Mouse (Mus musculus) layer of hippocampus, postnatal 10 days (tissue): ENCODE results near the gene Spag5. TPM values are rescaled to one million over a fixed set of nuclear protein-coding genes. Genes with fewer than 3 reads are reported as not detected.
"Not testable (repeated sequence)": the region's sequence is repeated elsewhere in the genome, so short reads cannot be mapped to it uniquely, and the experiment has no call there.

Source experiments
- DNase-seq, 2 experiments: peaks; one replicate each; pipeline ENCODE4 v3.0.0; 2021; ENCODE audit warnings: low spot score in 2 of 2
- long read RNA-seq: library from polyadenylated mRNA; stranded (forward); transcript quantifications from one replicate; pipeline ENCODE4 v2.0.0, GENCODE M21; 2023
- total RNA-seq, 2 experiments: library from RNA; stranded (reverse); gene quantifications; 2 replicates each; pipeline ENCODE4 v1.2.3; 2021

Gene Spag5
- 1 to 10 TPM; 6.5 to 7.1 TPM for total RNA-seq
- long read RNA-seq, partial matches to known transcripts = 3 of 4 reads
- long read RNA-seq, other reads (novel, unspliced or antisense) = 1 of 4 reads

DNA sequence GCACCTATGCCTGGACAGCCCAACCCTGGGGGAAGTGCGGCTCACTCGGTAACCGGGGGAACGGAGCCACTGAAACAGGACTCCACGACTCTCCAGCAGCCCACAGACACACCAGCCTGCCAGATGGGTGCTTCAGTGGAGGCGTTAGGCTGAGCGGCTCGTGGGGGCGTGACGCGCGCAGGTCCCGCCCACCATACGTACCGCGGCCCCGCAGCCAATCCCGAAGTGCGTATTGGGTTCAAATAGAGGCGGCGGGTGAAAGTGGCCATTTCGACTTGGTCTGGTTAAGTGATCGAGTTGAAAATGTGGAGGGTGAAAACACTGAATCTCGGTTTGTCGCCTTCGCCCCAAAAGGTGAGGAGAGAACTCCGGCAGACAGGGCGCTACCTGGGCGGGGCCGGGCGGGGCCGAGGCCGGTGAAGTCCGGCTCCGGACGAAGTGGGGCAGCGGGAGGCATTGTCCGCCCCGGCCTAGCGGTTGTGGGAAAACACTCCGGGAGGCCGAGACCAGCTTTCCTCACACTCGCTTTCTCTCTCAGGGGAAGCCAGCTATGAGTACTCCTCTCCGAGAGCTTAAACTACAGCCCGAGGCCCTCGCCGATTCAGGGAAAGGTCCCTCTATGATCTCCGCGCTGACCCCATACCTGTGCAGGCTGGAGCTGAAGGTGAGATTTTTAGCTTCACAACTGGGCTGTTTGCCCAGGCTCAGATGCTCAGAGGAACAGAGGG is at the start of gene Spag5:
Spag5 (plus strand) TSS at position 173 of the 728 bp plus-strand sequence.
- DNase-seq = peak; percentile 84 to 91

DNA sequence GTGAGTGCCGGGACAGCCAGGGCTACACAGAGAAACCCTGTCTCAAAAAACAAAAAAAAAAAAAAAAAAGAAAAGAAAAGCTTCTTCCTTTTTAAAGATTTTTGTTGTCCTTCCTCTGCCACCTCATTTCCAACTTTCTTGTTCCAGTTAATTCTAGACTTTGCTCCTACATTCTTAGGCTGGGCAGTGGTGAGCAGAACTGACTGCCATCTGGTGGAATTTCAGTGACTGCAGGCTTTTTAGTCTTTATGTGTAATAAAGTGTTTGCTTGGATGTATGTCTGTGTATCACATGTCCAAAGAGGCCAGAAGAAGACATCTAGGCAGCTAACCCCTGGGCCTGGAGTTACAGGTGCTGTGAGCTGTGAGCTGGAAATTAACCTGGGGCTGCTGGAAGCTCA is 44.7 kb upstream of the Spag5 start:
- no peak for DNase-seq

DNA sequence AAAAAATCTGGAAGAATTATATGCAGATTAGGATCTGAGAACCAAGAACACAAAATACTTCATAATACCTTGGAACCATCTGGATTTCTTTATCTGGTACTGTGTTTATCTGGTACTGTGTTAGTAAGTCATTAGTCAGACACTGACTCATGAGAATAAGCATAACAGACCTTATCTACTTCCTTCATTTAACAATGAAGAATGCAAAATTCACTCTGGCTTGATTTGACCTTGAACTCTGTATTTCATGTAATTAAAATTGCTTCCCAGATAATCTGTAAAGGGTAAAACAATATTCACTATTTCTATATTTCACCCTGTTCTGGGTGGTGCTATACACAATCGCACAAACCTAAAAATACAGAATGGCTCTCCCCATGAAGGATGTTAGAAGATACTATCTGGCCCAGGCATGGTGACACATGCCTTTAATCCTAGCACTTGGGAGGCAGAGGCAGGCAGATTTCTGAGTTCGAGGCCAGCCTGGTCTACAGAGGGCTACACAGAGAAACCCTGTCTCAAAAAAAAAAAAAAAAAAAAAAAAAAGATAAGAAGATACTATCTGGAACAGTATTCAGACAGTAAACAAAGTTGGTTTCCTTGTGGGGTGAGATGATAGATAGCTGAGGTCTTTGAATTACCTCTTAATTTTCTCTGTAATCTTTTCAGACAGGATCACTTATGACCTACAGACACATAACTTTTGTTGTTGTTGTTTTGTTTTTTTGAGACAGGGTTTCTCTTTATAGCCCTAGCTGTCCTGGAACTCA is 40.7 kb upstream of the Spag5 start:
- DNase-seq = no peak

DNA sequence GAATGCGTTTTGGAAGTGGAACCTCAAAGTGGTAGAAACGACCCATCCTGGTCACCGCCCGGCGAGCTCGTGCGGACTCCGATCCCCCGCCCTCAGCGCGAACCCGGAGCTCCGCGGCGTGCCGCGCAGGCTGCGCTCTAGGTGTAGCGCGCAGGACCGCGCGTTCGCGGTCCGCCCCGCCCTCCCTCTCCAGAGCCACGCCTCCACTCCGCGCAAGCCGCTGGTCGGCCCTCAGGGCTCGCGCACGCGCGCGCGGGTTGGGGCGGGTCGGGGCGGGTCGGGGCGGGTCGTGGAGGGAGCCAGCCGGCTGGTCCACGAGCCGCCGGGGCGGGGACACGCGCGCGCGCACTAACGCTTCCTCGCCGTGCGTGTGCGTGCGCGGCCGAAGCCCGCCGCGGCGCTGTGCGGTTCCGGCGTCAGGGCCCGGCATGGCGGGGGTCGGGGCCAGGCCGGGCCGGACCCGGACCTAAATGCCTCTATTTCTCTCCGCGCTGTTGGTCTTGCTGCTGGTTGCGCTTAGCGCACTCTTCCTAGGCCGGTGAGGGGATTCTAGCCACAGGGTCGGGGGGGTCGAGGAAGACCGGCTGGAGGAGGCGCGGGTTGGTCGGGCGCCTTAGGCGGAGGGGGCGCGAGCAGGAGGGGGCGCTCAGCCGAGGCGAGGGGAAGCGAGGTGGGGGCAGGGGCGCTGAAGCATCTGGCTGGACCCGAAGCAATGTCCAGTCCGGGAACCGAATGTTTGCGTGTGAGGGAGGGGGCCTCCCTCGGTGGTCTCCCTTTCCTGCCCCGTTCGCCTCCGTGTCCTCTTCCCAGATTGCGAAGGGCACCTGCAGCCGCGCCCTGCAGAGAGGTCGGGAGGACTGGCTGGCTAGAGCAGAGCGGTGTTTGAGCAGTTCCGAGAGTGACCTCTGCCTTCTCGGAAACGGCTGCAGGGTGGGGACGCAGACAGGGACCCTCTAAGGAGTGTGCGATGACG is 39.7 kb upstream of the Spag5 start, which contains the start of gene 2610507B11Rik:
2610507B11Rik (plus strand) TSS at position 373 of the 973 bp plus-strand sequence.
- DNase-seq = peak; percentile 85 to 92

DNA sequence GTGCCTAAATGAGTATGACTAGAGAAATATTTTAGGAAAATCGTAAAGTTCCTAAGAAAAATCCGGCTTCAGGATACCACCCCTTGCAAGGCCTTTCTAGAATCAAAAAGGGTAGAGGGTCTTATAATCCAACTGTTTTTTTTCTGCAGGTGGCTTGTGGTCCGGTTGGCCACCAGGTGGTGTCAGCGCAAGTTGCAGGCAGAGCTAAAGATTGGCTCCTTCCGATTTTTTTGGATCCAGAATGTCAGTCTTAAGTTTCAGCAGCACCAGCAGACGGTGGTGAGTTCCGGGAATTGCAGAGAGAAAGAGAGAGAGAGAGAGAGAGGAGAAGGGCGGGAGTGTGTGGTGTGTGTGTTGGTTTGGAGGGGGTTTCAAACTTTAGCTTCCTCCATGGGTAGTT is 38.8 kb upstream of the Spag5 start:
- peak; percentile 33 to 53 for DNase-seq

DNA sequence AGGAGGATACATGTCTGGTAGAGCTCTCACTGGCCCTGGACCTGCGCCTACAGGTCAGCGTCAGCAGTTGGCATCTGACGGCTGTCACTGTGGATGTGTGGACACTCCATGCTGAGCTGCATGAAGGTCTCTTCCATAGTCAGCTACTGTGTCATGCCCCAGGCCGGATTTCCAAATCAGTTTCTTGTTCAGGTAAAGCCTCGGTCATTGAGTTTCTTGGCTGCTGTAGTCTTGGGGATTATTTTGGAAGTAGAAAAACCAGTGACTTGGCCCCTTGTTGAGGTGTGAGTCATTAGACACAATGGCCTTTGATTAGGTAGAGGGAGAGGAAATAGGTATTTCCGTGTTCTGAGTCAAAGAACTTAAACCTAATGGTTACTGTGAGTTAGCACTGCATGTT is 35.8 kb upstream of the Spag5 start:
- DNase-seq = no peak

DNA sequence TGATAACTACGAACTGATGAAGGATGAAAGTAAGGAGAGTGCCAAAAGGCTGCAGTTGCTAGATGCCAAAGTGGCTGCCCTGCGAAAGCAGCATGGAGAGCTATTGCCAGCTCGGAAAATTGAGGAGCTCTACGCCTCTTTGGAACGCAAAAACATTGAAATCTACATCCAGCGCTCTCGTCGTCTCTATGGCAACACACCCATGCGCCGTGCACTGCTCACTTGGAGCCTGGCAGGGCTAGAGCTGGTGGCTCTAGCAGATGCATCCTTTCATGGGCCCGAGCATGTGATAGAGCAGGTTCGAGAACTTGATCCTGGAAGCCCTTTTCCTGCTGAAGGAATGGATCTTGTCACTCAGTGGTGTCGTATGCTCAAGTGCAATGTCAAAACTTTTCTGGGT is 29.3 kb upstream of the Spag5 start:
- DNase-seq = peak; percentile 31 to 46

DNA sequence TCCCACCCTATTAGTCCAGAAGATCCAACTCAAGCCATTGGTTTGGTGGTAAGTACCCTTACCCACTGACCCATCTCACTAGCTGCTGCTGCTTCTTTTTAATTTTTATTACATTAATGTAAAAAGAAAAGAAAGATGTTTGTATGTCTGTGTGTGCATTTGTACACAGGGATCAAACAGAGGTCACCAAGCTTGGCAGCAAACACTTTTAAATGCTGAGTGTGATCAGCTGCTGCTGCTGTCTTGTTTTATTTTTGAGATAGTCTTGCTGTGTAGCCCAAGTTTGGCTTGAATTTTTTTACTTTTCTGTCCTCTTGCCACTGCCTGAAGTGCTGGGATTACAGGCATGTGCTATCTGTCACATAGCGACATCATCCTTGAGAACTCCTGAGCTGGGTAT is 25.7 kb upstream of the Spag5 start:
- DNase-seq = no peak

DNA sequence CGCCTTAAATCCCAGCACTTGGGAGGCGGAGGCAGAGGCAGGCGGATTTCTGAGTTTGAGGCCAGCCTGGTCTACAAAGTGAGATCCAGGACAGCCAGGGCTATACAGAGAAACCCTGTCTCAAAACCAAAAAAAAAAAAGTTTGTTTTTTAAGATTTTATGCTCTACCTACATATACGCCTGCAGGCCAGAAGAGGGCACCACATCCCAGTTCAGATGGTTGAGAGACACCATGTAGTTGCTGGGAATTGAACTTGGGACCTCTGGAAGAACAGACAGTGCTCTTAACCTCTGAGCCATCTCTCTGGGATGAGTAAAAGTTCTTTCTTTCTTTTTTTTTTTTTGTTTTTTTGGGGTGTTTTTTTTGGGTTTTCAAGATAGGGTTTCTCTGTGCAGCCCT is 25.2 kb upstream of the Spag5 start:
- DNase-seq = not testable (repeated sequence)

DNA sequence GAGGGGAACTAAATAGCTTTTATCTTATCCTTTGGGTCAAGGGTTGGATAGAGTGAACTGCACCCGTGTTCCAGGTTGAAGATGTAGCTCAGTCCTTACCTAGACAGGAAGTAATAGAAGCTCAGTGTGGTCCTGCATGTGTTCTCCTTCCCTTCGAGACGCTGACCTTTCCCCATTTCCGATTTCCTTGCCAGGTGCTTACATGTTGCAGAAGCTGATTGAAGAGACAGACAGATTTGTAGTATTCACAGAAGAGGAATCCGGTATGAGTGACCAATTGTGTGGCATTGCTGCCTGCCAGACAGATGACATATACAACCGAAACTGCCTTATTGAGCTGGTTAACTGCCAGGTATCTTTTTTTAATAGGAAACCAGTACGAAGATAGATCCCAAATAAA is 22.5 kb upstream of the Spag5 start:
- DNase-seq = no peak

DNA sequence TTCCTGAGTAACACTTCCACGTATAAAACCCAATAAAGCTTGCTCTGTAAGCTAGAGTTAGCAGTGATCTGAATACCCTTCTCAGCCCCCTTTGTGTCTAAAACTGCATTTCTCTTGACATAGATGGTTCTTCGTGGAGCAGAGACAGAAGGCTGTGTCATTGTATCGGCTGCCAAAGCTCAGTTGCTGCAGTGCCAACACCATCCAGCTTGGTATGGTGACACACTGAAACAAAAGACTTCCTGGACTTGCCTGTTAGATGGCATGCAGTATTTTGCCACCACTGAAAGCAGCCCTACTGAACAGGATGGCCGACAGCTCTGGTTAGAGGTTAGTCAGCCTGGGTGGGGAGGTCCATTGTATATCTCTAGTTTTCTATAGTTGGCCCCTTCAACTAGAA is 21.7 kb upstream of the Spag5 start:
- DNase-seq = peak in 1 of 2 experiments; percentile 41

DNA sequence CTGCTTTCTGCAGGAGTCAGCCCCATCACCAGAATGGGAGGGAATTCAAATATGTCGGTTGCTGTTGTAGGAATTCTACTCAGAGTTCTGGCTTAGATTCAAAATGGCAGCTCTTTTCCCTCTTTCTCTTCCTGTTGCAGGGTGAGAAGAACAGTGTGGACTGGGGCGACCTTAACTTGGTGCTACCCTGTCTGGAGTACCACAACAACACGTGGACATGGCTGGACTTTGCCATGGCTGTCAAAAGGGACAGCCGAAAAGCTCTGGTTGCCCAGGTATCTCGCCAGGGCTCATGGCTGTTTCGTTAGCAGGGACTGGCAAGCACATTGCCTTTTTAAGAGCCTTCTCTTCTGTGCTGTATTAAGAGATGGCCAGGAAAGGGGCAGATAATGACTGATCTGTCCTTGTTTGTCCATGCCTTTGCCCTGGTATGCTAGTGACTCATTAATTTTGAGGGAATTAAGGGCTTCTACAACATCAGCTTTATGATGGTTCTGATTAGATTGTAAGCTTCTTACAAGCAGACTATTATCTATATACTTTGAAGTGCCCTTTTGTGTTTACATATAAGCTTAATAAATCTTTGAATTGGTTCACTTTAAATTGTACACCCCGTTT is 12.1 kb upstream of the Spag5 start:
- no peak for DNase-seq

DNA sequence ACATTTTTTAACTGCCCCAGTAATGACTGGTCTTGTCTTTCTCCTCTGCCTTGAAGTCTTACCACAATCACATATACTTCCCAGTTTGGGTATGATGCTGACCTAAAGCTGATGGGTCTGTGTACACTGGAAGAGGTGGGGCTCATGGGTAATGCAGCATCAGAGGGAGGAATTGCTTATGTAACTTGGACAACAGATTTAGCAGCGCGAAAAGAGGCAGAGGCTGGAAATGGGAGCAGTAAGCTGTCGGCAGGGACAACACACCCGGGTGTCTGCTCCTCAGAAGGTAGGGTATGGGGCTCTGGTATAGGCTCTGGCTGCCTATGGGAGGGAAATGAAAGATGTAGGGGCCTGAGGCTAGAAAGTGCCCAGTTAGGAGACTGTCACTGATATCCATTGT is 10.7 kb upstream of the Spag5 start, which contains the start of gene BC030499:
BC030499 (plus strand) TSS at position 188 of the 400 bp plus-strand sequence.
- DNase-seq = no peak

DNA sequence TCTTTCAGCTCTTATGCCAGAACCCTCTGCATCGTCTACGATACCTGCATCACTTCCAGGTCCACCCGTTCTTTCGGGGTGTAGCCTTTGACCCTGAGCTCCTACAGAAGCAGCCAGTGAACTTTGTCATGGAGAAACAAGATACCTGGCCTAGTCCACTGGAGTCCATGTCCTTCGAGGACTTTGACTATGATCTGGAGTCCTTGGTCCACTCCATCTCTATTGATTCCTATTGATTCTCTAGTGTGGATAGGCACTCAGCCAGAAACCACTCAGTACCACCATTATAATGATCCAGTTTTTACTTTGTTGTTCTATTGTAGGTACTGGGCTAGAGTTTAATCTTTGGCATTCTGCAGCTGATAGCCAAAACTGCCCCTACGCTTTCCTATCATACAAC is 6.7 kb upstream of the Spag5 start:
- DNase-seq = no peak

DNA sequence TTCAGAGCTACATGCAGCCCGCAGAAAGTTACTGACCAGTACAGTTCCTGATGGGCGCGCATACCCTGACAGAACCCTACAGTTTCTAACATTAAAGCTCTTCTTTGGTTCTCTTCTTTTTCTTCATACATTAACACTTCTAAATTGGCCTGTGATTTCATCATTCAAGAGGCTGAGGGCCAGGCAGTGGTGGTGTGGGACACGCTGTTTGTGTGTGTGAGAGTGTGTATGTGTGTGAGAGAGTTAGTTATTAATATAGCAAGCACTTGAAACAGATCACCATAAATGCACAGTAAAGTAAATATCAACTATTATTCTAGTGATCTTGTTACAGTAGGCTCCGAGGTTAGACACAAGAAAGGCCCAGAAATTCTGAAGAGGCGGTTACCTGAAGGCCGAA is 412 bp upstream of the Spag5 start:
- DNase-seq = no peak

DNA sequence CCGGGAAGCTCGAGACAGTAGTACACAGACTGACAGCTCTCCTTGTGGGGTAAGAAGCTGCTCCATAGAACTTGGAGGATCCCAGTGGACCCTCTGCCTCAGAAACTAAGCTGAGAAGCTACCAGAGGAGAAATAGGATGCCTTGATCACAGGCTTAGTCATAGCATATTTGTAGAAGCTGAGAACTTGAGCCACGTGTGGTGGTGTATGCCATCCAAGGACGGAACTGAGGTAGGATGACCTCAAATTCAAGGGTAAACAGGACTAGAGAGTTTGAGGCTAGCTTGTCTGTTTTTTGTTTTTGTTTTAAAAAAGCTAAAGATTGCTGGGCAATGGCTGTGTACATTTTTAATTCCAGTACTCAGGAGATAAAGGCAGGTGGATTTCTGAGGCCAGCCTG is 3.9 kb downstream of the Spag5 start:
- DNase-seq = no peak

DNA sequence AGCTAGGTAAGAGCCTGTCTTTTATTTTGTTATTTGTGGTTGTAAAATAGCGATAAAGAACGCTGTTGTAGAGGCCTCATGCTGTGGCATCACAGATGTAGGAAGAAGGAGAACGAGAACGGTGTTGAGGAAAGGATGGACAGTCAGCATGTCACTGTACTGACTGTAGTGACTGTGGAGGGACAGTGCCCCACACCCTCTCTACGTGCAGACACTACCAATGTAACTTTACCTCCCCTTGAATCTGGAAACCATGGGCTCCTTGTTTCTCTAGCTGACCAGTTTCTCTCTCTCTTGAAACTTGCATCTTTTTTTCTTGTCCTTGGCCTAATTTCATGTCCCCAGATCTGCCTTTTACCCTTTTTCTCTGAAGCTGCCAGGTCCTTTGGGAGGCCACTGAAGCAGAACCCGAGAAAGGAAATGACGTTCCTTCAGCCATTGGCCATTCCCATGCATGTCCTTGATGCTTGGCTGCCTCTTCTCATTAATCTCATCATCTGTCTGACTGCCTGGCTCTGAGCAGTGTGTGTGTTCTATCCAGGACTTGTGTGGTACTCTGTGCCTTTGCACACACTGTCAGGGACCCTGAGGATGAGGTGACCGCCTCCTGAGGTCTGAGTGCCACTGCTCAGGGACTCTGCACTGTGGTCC is 9.7 kb downstream of the Spag5 start:
- DNase-seq = no peak

DNA sequence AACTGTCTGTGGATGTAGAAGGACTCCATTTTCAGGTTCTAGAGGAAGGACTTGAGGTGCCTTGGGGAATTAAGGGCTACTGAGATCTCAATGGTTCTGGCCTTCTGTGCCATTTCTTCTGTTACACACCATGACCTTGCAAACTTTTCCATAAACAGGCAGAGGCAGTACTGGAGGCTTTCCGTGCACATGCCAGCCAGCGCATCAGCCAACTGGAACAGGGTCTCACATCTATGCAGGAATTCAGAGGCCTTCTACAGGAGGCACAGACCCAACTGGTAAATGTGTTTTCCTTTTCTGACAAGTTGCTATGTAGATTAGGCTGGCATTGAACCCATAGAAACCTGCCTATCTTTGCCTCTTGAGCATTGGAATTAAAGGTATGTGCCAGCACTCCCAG is 12.3 kb downstream of the Spag5 start:
- DNase-seq = no peak

DNA sequence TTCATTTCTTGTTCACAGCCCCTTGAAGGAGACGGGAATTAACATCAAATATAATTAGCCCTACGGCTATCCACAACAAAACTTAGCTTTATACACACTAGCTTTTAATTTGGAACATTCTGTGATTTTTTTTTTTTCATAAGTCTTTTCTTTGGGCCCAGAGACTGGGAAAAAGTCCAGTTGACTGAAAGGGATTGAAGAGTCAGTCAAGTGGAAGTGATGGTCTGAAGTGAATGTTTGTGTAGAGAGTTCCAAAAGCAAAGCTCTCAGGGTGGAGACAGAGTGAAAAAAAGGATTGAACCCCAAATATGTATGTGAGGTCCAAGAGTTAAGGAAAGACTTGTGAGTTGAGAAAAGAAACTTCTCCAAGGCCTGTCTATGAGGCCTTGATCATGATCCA is 17.1 kb downstream of the Spag5 start:
- DNase-seq = no peak
